Mouse (Mus musculus) cerebellum, postnatal 25 days (tissue): Measurements from ENCODE around the gene Gpn3.

Source experiments
- DNase-seq, 2 experiments: peaks; one replicate each; pipeline ENCODE4 v3.0.0; 2021; ENCODE audit warnings: mixed read lengths in 2 of 2

The Gpn3 gene

DNA sequence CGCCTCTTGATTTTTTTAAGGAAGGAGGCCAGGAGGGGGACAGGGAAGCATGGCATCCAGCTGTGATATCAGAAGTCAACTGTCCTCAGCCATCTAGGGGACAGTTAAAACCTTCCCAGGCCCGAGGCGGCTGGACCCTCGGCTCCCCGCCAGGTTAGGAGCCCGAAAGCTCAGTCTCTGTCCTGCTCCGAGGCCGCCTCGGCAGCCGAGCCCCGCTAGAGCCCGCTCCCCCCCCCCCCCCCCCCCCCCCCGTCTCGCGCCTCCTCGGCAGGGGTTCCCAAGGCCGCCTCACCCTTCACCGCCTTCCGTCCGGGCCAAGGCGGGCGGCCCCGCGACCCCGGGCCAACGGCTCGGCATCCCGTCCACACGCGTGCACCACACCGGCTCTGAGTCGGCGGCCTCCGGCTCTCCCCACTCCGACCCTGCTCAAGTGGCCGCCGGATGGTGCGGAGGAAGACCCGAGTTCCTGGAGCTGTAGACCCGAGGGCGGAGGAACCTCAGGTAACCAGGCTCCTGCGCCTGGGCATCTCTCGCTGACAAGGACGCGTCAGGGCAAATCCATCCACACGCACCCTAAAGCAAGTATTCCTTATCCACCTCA, at the start of gene Gpn3:
TSS of gene Gpn3 (plus strand) at position 286 of the 601 bp plus-strand sequence.
- DNase-seq, result peak in 1 of 2 experiments; percentile 69

GRCm38 (mm10) chr5:122323523-122323922, 48.2 kb upstream of the Gpn3 start:
- DNase-seq, result peak; percentile 36 to 46

- peak; percentile 89 to 90 for DNase-seq
These were observed 46.9 kb upstream of the Gpn3 start for GRCm38 (mm10) chr5:122324608-122325431.

DNA sequence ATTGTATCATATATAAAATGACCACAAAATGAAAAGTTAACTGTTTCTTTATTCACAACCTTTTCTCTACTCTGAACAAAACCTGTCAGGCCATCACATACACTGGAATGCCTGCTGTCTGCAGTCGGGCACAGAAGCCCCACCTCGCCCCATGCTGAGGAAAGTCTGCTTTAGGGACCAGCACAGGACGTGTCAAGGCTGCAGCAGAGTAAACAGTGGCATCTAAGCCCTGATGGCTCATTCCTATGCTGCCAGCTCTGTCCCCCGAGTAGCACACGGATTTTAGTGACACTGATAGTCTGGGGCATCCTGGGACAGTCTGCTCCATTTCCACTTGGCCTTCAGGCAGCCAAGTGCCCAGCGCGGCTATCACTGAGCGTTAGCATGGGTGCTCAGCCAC, 46.2 kb upstream of the Gpn3 start:
- peak in 1 of 2 experiments; percentile 64 for DNase-seq

GRCm38 (mm10) chr5:122327283-122327682, 44.4 kb upstream of the Gpn3 start:
- DNase-seq, result no peak

GRCm38 (mm10) chr5:122330269-122330668, 41.4 kb upstream of the Gpn3 start:
- no peak for DNase-seq

- DNase-seq, result peak in 1 of 2 experiments; percentile 43
These were observed 37.0 kb upstream of the Gpn3 start for GRCm38 (mm10) chr5:122334682-122335081.

GRCm38 (mm10) chr5:122336554-122337294, 35.0 kb upstream of the Gpn3 start:
- no peak for DNase-seq

GRCm38 (mm10) chr5:122342874-122343273, 28.8 kb upstream of the Gpn3 start:
- no peak for DNase-seq

- DNase-seq, result no peak
These were observed 27.9 kb upstream of the Gpn3 start for GRCm38 (mm10) chr5:122343768-122344167.

DNA sequence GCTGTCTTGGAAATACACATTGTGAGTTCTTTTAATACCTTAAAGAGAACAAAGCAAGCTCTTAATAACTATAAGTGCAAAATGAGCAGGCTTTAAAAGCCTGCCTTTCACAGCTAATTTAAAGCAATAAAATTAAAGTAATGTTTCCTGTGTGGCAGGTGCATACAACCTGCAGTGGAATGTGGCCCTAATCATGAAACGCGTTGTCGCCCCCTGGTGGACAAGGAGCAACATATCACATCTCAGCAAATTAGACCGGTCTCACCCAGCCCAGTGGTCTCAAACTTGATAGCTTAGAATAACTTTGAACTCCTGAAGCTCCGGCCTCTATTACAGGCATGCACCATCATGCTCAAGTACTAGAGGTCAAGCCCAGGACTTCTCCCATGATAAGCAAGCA, 27.4 kb upstream of the Gpn3 start:
- peak; percentile 84 to 88 for DNase-seq

- peak in 1 of 2 experiments; percentile 31 for DNase-seq
These were observed 25.9 kb upstream of the Gpn3 start for GRCm38 (mm10) chr5:122345777-122346176.

DNA sequence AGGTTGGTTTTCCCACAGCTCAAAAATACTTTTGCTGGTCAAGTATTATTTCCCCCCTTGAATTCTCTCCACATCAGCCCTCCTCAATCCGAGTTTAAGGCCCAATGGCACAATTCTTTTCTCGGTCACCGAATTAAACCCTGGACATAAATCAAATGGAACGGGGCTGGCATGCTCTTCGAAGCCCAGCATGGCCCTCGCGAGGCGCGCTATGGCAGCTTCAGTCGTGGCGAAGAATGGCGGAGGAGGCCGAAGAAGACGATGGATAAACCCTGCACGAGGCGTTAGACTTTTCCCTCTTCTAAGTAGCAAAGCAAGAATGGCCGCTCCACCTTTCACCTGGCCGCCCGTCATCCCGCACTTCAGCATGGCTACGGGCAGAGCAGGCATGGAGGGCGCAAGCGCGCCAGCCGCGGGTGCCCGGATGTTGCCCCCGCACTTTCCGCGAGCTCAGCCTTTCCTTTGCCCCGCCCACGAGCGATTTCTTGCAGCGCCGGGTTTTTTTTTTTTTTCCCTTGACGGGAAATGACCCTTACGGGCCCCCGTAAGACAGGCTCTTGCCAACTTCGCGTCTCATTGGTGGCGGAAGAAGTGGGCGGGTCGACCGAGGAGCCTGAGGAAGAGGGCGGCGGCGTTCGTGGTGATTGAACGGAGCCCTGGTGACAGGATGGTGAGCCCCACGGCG, 17.7 kb upstream of the Gpn3 start, which contains the start of the genes Rad9b and Vps29:
TSS of gene Rad9b (minus strand) at position 427 of the 685 bp plus-strand sequence.
TSS of gene Vps29 (plus strand) at position 563 of the 685 bp plus-strand sequence.
- DNase-seq, result peak; percentile 100

- no peak for DNase-seq
These were observed 17.1 kb upstream of the Gpn3 start for GRCm38 (mm10) chr5:122354492-122355067.

DNA sequence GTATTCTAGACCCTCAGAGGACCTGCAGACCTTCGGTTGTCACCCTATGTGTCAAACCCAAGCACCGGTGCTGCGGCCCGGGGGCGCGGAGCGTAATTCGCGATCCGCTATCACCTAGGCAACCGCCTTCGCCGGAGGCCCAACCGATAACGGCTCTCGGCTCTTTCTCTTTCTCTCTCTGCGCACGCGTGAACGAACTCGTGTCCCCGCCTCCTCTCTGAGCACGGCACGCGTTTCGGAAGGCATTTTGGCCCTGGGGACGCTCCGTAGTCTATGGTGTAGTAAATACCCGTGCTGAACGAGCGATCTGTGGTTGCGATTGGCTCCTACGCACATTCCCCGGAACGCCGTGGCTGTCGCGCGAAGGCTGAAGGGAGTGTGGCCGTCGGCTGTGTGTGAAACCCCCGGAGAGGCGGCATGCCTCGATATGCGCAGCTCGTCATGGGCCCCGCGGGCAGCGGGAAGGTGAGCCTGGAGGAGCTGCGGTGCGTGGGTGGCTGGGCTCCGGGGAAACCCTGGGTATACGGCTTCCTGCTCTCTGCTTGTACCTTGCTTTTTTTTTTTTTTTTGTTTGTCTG, 605 bp downstream of the Gpn3 start, which contains the start of gene Fam216a:
TSS of gene Fam216a (minus strand) at position 173 of the 578 bp plus-strand sequence.
- peak; percentile 100 for DNase-seq

DNA sequence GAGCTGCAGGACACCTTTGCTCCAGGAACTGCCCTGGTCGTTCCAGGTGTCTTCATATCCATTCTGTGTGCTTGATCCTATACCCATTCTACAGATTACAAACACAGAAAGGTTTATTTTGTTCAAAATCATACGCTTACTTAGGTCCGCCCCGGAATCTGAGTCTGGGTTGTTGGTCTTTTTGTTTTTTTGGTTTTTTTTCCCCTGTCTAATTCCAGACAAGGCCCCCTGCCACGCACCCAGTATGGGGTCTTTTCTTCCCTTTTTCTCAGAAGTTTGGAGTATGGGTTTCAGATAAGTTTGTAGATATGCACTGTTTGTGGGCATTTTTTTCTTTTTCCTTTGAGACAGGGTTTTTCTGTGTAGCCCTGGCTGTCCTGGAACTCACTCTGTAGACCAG, 1.2 kb downstream of the Gpn3 start:
- DNase-seq, result peak in 1 of 2 experiments; percentile 40

DNA sequence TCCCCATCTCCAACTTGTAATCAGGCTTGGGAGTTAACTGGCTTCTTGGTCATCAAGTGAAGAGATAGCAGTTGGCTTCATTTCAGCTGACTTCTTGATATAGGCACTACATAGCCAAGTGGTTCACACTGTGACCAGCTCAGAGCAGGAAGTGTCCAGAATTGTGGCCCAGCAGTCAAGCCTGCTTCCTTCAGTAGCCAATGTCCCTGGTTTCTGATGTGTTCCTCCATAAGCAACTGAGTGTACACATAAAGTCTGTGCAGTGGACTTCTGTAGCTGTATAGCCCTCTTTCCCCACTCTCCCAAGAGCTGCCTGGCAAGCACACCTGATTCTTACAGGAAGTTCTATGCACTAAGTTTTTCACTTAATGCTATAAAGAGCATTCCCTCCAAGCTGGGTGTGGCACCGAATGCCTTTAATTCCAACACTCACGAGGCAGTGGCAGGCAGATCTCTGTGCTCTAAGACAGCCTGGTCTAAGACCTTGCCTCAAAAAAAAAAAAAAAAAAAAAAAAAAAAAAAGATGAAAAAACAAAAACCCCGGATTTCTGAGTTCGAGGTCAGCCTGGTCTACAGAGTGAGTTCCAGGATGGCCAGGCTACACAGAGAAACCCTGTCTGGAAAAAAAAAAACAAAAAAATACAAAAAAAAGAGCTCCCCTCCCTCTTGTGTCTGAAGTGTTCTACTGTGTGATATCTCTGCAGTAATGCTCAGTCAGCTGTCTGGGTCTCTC, 5.6 kb downstream of the Gpn3 start:
- no peak for DNase-seq

DNA sequence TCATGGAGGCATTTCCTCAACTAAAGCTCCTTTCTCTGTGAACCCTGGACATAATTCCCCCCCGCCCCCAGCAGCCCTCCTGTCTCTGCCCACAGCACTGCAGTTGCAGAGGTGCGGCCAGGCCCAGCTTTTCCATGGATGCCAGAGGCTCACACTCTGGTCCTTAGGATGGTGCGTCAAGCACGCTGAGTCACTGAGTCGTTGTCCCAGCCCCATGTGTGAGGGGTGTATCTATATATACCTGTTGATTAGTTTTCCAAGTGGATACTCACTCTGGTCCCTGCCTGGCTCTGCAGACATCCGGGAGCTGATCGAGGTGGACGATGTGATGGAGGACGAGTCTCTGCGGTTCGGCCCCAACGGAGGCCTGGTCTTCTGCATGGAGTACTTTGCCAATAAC, 6.5 kb downstream of the Gpn3 start:
- DNase-seq, result peak in 1 of 2 experiments; percentile 13

- peak; percentile 88 to 90 for DNase-seq
These were observed 7.9 kb downstream of the Gpn3 start for GRCm38 (mm10) chr5:122379374-122380155.

- peak; percentile 43 to 63 for DNase-seq
These were observed 18.3 kb downstream of the Gpn3 start for GRCm38 (mm10) chr5:122390006-122390405.
